Mouse (Mus musculus): ENCODE results near the gene Mpp2. TPM values are rescaled to one million over a fixed set of nuclear protein-coding genes. Genes with fewer than 3 reads are reported as not detected.
A peak's percentile ranks its signal among the peaks of the same experiment; 100 is the strongest.

Mpp2 gene
- polyA plus RNA-seq, 1 experiment from 2014 or later = 6.8 TPM

DNA sequence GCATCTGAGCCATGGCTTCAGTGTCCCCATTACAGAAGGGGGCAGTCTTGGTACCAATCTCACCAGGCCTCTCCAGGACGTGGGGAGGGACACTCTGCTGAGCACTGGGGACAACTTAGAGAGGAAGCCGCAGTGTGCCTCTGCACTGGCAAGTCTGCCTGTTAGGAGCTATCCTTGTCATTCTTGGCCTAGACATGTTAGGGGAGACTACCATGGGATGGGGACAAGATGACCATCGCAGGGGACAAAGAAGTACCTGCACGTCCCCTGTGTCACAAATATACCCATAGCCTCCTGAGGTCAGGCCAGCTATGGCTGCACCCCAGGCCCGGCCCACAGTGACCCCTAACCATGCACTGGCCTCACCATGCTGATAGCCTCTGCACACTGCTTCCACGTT is 44.9 kb downstream of the Mpp2 start:
- H3K4me2 ChIP-seq = no peak overlapping the region
- ATAC-seq (ENCODE audit: insufficient read depth, low FRiP score, low read depth) = no peak
- no peaks in the 10 kb centered on the region for H3K9me3 ChIP-seq
- H3K4me3 ChIP-seq (replicated peaks) = no peak overlapping the region
- H3K27ac ChIP-seq = no peak overlapping the region
- no peak overlapping the region for H3K9ac ChIP-seq
- WGBS = 85% methylated on average over 6 of the region's 6 CpGs
- H3K27me3 ChIP-seq (replicated peaks) = no peaks in the 10 kb centered on the region
- H3K36me3 ChIP-seq = no peaks in the 10 kb centered on the region
- H3K4me1 ChIP-seq = 0 out of 2 replicates have a peak, but pooled peaks cover 6% of the 10 kb centered on the region

DNA sequence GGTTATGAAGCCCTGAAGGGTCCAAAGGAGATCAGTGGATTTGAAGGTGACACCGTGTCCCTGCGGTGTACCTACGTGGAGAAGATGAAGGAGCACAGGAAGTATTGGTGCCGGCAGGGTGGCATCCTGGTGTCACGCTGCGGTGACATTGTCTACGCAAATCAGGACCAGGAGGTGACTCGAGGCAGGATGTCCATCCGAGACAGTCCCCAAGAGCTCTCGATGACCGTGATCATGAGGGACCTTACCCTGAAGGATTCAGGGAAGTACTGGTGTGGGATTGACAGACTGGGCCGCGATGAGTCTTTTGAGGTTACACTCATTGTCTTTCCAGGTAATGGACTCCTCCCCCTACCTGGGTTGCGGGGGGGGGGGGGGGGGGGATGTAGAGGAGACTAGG is 45.3 kb downstream of the Mpp2 start:
- no peak for ATAC-seq (ENCODE audit: insufficient read depth, low FRiP score, low read depth)
- Histone ChIP-seq H3K27me3 (replicated peaks) (no peaks in the 10 kb centered on the region), H3K4me3 (replicated peaks) (no peak overlapping the region), H3K9ac (no peak overlapping the region), H3K4me1 (0 out of 2 replicates have a peak, but pooled peaks cover 6% of the 10 kb centered on the region), H3K9me3 (no peaks in the 10 kb centered on the region), H3K4me2 (no peak overlapping the region), H3K36me3 (no peaks in the 10 kb centered on the region), H3K27ac (no peak overlapping the region)
- WGBS = 92% methylated on average over 13 of the region's 14 CpGs

DNA sequence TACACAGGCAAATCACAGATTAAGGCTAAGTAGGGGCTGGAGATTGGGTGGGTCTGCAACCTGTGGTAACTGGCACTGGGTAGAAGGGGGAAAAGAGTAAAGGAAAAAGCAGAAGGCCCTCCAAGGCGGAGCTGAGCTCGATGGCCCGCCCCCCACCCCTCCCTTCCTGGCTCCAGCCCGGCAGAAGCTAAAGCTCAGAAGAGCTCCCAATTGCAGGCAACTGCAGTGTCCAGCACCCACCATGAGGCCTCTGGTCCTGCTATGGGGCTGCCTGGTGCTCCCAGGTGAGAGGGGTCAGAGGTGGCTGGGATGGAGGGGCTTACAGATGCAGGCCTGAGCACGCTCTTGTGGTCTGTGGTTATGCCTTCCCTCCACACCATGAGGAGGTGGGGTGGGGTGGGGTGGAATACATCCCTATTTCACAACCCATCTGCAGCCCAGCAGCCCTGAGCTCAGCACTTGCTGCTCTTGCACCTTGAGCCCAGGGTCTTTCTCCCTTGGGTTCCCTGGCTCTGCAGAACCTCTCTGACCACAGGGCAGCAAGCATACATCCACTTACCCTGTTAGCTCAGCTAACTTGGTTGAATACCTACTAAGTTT is 46.9 kb downstream of the Mpp2 start, which contains the start of gene Cd300lg:
TSS of gene Cd300lg (plus strand) at position 160 of the 600 bp plus-strand sequence.
- Histone ChIP-seq H3K9ac (no peak within 1 kb of the TSS), H3K4me1 (0 out of 2 replicates have a peak, but pooled peaks cover 6% of the 10 kb centered on the region), H3K27ac (no peak within 1 kb of the TSS), H3K27me3 (replicated peaks) (no peaks in the 10 kb centered on the region), H3K4me3 (replicated peaks) (no peak within 1 kb of the TSS), H3K36me3 (no peaks in the 10 kb centered on the region), H3K9me3 (no peaks in the 10 kb centered on the region), H3K4me2 (0 out of 2 replicates have a peak within 1 kb of the TSS, but pooled peaks have one; percentile 3)
- 50% methylated on average over 5 of the region's 5 CpGs for WGBS
- ATAC-seq (ENCODE audit: insufficient read depth, low FRiP score, low read depth) = no peak

DNA sequence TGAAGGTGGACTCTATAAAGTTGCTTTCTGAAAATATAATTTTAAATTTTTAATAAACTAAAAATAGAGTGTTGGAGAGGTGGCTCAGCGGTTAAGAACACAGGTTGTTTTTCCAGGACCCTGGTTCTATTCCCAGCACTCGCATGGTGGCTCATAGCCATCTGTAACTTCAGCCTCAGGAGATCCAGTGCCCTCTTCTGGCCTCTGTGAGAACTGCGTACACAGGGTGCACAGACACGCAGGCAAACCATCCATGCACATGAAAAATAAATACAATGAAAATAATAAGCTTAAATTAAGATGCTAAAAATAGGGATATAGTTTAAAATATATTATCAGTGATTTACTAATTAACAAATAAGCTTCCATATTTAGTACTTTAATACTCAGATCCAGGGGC is 47.7 kb downstream of the Mpp2 start:
- WGBS = 78% methylated on average over 4 of the region's 4 CpGs
- H3K27ac ChIP-seq = no peak overlapping the region
- ATAC-seq (ENCODE audit: insufficient read depth, low FRiP score, low read depth) = no peak

DNA sequence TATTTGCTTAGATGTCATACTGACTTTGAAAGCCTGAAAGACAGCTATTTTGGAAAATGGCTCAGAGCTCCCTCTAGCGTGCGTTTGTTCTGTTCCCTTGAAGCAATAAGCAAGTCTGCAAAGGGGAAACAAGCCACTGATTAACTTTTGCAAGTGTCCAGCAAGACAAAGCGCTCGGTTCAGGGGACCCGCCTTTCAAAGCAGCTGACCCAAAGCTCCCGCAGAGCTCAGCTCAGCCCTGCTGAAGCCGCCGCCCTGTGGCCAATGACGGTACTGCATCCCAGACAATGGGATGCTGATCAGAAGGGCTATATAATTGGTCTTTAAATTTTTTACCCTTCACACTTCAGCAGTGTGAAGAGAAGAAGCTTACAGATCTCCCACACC is 48.2 kb downstream of the Mpp2 start:
- Histone ChIP-seq H3K4me2 (0 out of 2 replicates have a peak overlapping the region, but pooled peaks have one; percentile 3), H3K4me3 (replicated peaks) (no peak overlapping the region), H3K27me3 (replicated peaks) (no peaks in the 10 kb centered on the region), H3K36me3 (no peaks in the 10 kb centered on the region), H3K4me1 (0 out of 2 replicates have a peak, but pooled peaks cover 6% of the 10 kb centered on the region), H3K9ac (no peak overlapping the region), H3K27ac (no peak overlapping the region), H3K9me3 (no peaks in the 10 kb centered on the region)
- ATAC-seq (ENCODE audit: insufficient read depth, low FRiP score, low read depth) = peak; percentile 86
- 0% methylated on average over 9 of the region's 9 CpGs for WGBS

More for the DNA sequence above, 47.7 kb downstream of the Mpp2 start:
- Histone ChIP-seq H3K9me3 (no peaks in the 10 kb centered on the region), H3K36me3 (no peaks in the 10 kb centered on the region), H3K9ac (no peak overlapping the region), H3K4me3 (replicated peaks) (no peak overlapping the region), H3K27me3 (replicated peaks) (no peaks in the 10 kb centered on the region), H3K4me2 (no peak overlapping the region), H3K4me1 (0 out of 2 replicates have a peak, but pooled peaks cover 6% of the 10 kb centered on the region)

DNA sequence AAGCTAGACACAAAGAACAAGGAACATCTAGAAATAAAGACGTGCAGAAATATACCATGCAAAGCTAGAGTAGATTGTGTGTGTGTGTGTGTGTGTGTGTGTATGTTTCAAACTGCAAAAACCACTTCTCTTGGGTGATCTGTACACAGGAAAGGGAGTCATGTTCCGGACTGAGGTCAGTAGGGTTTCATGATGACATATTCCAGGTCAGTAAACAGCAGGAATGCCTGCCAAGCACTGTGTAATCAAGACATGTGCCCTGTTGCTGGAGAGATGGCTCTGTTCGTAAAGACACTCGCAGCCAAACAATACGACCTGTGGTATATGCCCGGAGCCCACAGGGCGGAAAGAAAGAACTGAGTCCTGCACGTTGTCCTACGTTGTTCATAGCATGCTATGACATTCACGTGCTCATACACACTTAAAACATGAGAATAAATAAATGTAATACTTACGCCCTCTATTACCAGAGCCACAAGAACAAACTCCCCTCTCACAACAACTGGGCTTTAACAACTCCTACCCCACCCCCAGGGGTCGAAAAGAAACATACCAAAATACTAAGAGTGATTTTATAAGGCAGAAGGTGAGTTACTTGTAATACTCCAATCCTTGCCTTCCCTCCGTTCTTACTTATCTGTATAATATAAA is 48.7 kb downstream of the Mpp2 start:
- 52% methylated on average over 13 of the region's 13 CpGs for WGBS
- no peak for ATAC-seq (ENCODE audit: insufficient read depth, low FRiP score, low read depth)
- Histone ChIP-seq H3K4me2 (0 out of 2 replicates have a peak overlapping the region, but pooled peaks have one; percentile 3), H3K9ac (no peak overlapping the region), H3K27ac (no peak overlapping the region), H3K4me1 (0 out of 2 replicates have a peak, but pooled peaks cover 6% of the 10 kb centered on the region), H3K36me3 (no peaks in the 10 kb centered on the region), H3K27me3 (replicated peaks) (no peaks in the 10 kb centered on the region), H3K4me3 (replicated peaks) (no peak overlapping the region), H3K9me3 (no peaks in the 10 kb centered on the region)

DNA sequence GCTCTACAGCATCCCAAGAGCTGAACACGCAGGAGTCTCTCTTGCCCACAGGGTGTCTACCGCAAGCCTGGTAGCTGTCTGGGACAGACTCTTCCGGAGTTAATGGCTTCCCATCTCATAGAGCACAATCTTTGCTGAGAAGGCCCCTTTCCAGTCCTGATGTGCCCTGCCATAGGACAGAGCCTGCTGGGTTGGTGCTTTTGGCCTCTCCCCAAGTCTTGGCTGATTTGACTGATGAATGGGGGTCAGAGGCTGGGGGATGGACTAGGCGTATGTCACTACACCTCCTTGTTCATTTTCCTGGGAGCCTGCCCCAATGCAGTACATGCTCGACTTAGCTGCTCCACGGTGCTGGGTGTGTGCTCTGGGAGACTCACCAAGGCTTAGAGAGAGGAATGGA is 50.5 kb downstream of the Mpp2 start:
- no peak for ATAC-seq (ENCODE audit: insufficient read depth, low FRiP score, low read depth)
- no peak overlapping the region for H3K4me2 ChIP-seq
- no peak overlapping the region for H3K4me3 ChIP-seq (replicated peaks)
- no peaks in the 10 kb centered on the region for H3K9me3 ChIP-seq
- no peaks in the 10 kb centered on the region for H3K27me3 ChIP-seq (replicated peaks)
- 64% methylated on average over 6 of the region's 6 CpGs for WGBS
- 0 out of 2 replicates have a peak, but pooled peaks cover 6% of the 10 kb centered on the region for H3K4me1 ChIP-seq
- H3K36me3 ChIP-seq = no peaks in the 10 kb centered on the region
- no peak overlapping the region for H3K27ac ChIP-seq
- H3K9ac ChIP-seq = no peak overlapping the region

DNA sequence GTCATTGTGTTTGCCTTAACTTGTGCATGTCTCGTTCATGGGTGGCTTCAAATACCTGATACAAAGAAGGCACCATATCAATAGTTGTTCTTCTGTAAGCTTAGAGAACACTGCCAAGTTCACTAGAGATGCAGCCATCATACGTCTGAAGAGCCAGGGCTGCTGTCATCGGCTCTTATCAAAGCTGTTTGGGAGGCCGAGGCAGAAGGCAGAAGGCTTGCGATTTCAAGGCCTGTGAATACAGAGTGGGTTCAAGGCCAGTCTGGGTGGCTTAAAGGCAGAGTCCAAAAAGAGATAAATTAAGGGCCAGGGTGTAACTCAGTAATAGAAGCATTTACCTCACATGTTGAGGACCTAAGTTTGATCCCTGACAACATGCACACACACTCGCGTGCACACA is 52.0 kb downstream of the Mpp2 start:
- H3K4me1 ChIP-seq = 0 out of 2 replicates have a peak, but pooled peaks cover 6% of the 10 kb centered on the region
- no peak overlapping the region for H3K27ac ChIP-seq
- H3K4me3 ChIP-seq (replicated peaks) = no peak overlapping the region
- no peaks in the 10 kb centered on the region for H3K36me3 ChIP-seq
- H3K9me3 ChIP-seq = no peaks in the 10 kb centered on the region
- no peak for ATAC-seq (ENCODE audit: insufficient read depth, low FRiP score, low read depth)
- 77% methylated on average over 7 of the region's 7 CpGs for WGBS
- H3K9ac ChIP-seq = no peak overlapping the region
- H3K27me3 ChIP-seq (replicated peaks) = no peaks in the 10 kb centered on the region
- no peak overlapping the region for H3K4me2 ChIP-seq

DNA sequence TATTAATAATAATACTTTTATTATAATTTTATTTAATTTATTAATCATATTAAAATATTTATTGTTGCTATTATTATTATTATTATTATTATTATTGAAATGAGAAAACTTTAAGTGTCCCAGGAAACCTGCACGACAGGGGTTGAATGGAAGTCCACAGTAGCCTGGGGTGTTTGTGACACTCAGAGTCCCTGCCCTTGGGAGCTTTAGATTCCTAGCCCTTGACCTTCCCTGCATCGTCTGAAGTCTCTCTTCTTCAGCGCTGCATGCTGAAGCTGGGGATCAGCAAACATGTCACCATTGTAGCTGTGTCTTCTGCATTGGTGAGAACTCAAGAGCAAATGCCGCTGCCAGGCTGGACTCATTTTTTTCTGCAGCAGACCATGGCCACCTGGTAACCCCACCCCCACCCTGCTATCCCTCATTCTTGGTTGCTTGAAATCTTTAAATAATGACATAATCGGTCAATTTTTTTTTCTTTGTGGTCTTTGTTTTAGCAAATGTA is 52.8 kb downstream of the Mpp2 start:
- H3K36me3 ChIP-seq = no peaks in the 10 kb centered on the region

DNA sequence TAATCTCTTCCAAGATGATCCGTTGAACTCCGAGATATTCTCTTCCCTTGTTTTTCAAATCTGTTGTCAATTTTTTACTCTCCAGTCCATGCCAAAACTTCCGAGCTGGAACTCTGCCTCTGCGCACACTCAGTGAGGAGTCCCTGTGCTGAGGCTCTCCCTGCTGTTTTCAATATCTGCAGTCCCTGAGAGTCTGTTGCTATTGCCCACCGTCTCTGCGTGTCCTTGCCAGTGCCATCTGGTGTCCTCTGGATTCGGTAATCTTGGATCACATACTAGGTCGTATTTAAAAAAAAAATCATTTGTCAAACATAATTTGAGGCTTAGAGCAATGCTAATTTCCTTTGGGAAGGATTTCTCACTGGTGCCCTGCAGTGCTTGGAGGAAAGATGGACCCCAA is 53.4 kb downstream of the Mpp2 start:
- Histone ChIP-seq H3K27ac (no peak overlapping the region), H3K36me3 (no peaks in the 10 kb centered on the region), H3K4me1 (0 out of 2 replicates have a peak, but pooled peaks cover 5% of the 10 kb centered on the region), H3K27me3 (replicated peaks) (no peaks in the 10 kb centered on the region), H3K9me3 (no peaks in the 10 kb centered on the region), H3K4me2 (no peak overlapping the region), H3K9ac (no peak overlapping the region), H3K4me3 (replicated peaks) (no peak overlapping the region)
- ATAC-seq (ENCODE audit: insufficient read depth, low FRiP score, low read depth) = no peak
- whole genome bisulfite sequencing = 75% methylated on average over 8 of the region's 8 CpGs

More for the DNA sequence above, 52.8 kb downstream of the Mpp2 start:
- WGBS = 67% methylated on average over 5 of the region's 5 CpGs
- 0 out of 2 replicates have a peak, but pooled peaks cover 6% of the 10 kb centered on the region for H3K4me1 ChIP-seq
- no peaks in the 10 kb centered on the region for H3K9me3 ChIP-seq
- no peak for ATAC-seq (ENCODE audit: insufficient read depth, low FRiP score, low read depth)
- H3K9ac ChIP-seq = no peak overlapping the region
- H3K4me2 ChIP-seq = no peak overlapping the region
- H3K27ac ChIP-seq = no peak overlapping the region
- no peaks in the 10 kb centered on the region for H3K27me3 ChIP-seq (replicated peaks)
- no peak overlapping the region for H3K4me3 ChIP-seq (replicated peaks)

DNA sequence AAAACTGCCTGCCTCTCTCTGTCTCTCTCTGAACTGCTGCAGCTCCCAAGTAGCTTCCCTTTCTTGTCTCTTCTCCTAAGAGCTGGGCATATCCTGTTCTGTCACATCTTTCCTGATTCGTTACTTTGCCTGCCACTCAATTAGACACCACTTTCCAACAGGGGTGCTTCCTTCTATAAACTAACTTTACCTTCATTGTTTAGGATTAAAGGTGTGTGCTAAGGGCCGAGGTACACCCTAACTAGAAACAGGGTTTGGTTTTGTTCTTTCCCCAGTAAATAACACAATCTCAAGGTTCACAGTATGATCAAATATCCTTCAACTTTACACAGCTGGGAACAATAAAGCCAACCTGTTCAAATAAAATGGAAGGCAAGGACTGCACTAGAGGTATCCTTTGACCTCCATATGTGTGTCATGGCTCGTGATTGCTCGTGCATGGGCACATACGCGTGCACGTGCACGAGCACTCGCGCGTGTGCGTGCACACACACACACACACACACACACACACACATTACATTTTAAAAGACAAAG is 55.2 kb downstream of the Mpp2 start:
- Histone ChIP-seq H3K27ac (no peak overlapping the region), H3K9me3 (no peaks in the 10 kb centered on the region), H3K36me3 (no peaks in the 10 kb centered on the region), H3K27me3 (replicated peaks) (no peaks in the 10 kb centered on the region), H3K4me3 (replicated peaks) (no peak overlapping the region), H3K4me1 (0 out of 2 replicates have a peak, but pooled peaks cover 3% of the 10 kb centered on the region), H3K9ac (no peak overlapping the region), H3K4me2 (no peak overlapping the region)
- WGBS = 84% methylated on average over 12 of the region's 12 CpGs
- ATAC-seq (ENCODE audit: insufficient read depth, low FRiP score, low read depth) = peak; percentile 58; the same call in 1 of the 2 replicates

DNA sequence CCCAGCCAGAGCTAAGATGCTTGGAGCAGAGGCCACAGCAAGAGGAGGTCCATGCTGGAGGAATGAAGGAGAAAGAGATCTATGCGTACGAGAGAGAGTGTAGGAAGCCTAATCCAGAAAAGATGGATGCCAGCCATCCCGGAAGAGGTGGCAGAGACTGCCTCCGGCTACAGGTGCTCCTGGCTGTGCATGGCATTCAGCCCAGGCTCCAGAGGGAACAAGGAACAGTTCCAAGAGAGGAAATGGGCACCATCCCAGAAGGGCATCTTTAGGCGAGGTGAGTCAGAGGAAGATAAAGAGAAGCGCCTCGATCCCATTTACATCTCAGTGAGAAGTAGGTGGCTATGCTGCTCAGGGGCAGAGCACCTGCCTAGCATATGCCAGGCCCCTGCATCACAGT is 57.2 kb downstream of the Mpp2 start:
- H3K4me3 ChIP-seq (replicated peaks) = no peak overlapping the region
- no peak overlapping the region for H3K9ac ChIP-seq
- H3K27ac ChIP-seq = no peak overlapping the region
- H3K4me1 ChIP-seq = peaks cover 14% of the 10 kb centered on the region
- no peaks in the 10 kb centered on the region for H3K9me3 ChIP-seq
- no peak overlapping the region for H3K4me2 ChIP-seq
- no peak for ATAC-seq (ENCODE audit: insufficient read depth, low FRiP score, low read depth)
- no peaks in the 10 kb centered on the region for H3K27me3 ChIP-seq (replicated peaks)
- 79% methylated on average over 7 of the region's 7 CpGs for WGBS
- H3K36me3 ChIP-seq = no peaks in the 10 kb centered on the region

Measured in stomach, embryonic 15.5 days (tissue).